Mouse (Mus musculus): Measurements from ENCODE around the gene Fignl2. TPM values are rescaled to one million over a fixed set of nuclear protein-coding genes. Genes with fewer than 3 reads are reported as not detected.

The Fignl2 gene
- total and polyA plus RNA-seq, 3 experiments: not detected

DNA sequence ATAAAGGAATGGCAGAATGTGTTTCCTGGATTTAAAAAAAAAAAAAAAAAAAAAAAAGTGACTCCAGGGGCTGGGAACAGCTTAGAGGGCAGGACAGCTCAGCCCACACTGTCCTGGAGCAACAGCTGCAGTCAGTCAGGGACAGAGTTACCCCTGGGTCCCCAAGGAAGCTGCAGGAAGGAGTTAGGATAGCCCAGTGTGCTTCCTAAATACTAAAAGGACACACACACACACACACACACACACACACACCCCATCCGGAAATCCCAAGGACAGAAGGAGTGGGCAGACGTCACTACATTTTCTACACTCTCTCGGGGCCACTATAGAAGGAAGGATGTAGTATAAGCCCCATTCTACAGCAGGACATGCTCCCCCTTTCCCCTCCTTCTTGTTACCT, 10.3 kb downstream of the Fignl2 start:
- in situ Hi-C loops (cut with MboI; ENCODE audit: low pct_ligation_motif_present, low pct_unique_long_range_greater_than_20kb, low sequenced_read_pairs): no loop called here
- TF ChIP-seq JUND (conservative IDR thresholded peaks at IDR 0.05; ENCODE audit: low read depth, low read length) (no peak), ZNF384 (IDR thresholded peaks at IDR 0.05; ENCODE audit: low read depth, low read length) (no peak)
- dilution Hi-C loops (cut with MboI; ENCODE audit: extremely low pct_ligation_motif_present, extremely low pct_unique_long_range_greater_than_20kb, low sequenced_read_pairs): no loop called here
- Histone ChIP-seq H3K9me3 (replicated peaks; ENCODE audit: low read length) (no peaks in the 10 kb centered on the region), H3K27ac (ENCODE audit: insufficient read depth, low read depth) (no peak overlapping the region), H3K4me2 (ENCODE audit: insufficient read depth, low read depth, poor library complexity, severe bottlenecking) (no peak overlapping the region), H3K27me3 (replicated peaks) (peaks cover 84% of the 10 kb centered on the region), H3K4me1 (ENCODE audit: control insufficient read depth in 1 of 2, insufficient read depth in 2 of 2) (peaks cover 0 to 5% of the 10 kb centered on the region in 2 experiments; a peak in 1 of 4 replicates), H3K9ac (ENCODE audit: insufficient read depth, low read depth) (no peak overlapping the region), H3K79me2 (replicated peaks; ENCODE audit: control insufficient read depth, extremely low read depth, insufficient read depth, poor library complexity, severe bottlenecking) (no peaks in the 10 kb centered on the region), H3K4me3 (replicated peaks in 1 of 3; ENCODE audit: low read depth in 2 of 3, low read length in 2 of 3, poor library complexity in 1 of 3) (no peak overlapping the region), H3K36me3 (replicated peaks in 1 of 2; ENCODE audit: control insufficient read depth in 1 of 2, insufficient read depth in 1 of 2, low read length in 1 of 2) (no peaks in the 10 kb centered on the region)
- DNase-seq (ENCODE audit: extremely low read depth): no peak

DNA sequence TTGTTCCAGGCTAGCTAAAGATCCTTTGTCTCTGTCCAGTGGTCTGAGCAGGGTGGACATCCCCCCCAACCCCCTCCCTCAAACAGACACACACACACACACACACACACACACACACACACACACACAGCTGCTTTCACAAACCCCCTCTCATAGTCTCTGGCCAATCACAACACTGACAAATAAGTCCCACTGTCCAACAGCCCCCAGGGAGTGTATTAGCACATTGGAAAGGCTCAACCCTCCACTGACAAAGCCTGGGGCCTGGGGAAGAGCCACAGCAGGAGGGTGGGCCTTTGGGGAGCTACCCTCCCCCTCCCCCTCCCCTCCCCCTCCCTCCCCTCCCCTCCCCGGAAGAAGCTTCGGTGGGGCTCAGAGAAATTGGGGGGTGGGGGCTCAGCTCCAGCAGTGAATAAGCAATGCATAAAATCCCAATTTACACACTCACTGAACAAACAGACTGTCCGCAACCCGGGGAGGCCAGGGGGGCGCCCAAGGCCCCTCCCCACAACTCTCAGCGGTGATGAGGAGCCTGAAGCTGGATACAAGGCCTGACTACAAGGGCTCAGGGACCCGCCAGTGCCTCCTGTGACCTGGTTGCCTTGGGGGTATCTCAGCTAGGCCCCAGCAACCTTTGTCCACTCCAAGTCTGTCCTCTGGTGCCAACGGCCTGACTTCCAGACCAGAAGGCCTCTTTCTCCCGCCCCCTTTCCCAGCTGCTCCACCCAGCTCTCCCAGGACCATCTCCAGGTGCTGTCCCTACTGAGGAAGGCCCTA, 11.3 kb downstream of the Fignl2 start:
- dilution Hi-C loops (cut with MboI; ENCODE audit: extremely low pct_ligation_motif_present, extremely low pct_unique_long_range_greater_than_20kb, low sequenced_read_pairs) (no loop called here), in situ Hi-C loops (cut with MboI; ENCODE audit: low pct_ligation_motif_present, low pct_unique_long_range_greater_than_20kb, low sequenced_read_pairs) (no loop called here)
- Histone ChIP-seq H3K36me3 (replicated peaks in 1 of 2; ENCODE audit: control insufficient read depth in 1 of 2, insufficient read depth in 1 of 2, low read length in 1 of 2) (no peaks in the 10 kb centered on the region), H3K4me2 (ENCODE audit: insufficient read depth, low read depth, poor library complexity, severe bottlenecking) (no peak overlapping the region), H3K27ac (ENCODE audit: insufficient read depth, low read depth) (no peak overlapping the region), H3K9ac (ENCODE audit: insufficient read depth, low read depth) (no peak overlapping the region), H3K9me3 (replicated peaks; ENCODE audit: low read length) (no peaks in the 10 kb centered on the region), H3K27me3 (replicated peaks) (peaks cover 84% of the 10 kb centered on the region), H3K4me3 (replicated peaks in 1 of 3; ENCODE audit: low read depth in 2 of 3, low read length in 2 of 3, poor library complexity in 1 of 3) (no peak overlapping the region), H3K79me2 (replicated peaks; ENCODE audit: control insufficient read depth, extremely low read depth, insufficient read depth, poor library complexity, severe bottlenecking) (no peaks in the 10 kb centered on the region), H3K4me1 (ENCODE audit: control insufficient read depth in 1 of 2, insufficient read depth in 2 of 2) (peaks cover 0 to 5% of the 10 kb centered on the region in 2 experiments; a peak in 1 of 4 replicates)
- DNase-seq (ENCODE audit: extremely low read depth): no peak
- TF ChIP-seq EP300 (IDR thresholded peaks at IDR 0.05; ENCODE audit: low read length) (no peak), POLR2AphosphoS2 (IDR thresholded peaks at IDR 0.05; ENCODE audit: low read depth, low read length) (no peak), JUND (conservative IDR thresholded peaks at IDR 0.05; ENCODE audit: low read depth, low read length) (no peak), RAD21 (IDR thresholded peaks at IDR 0.05; ENCODE audit: low read depth, low read length) (no peak), CHD1 (IDR thresholded peaks at IDR 0.05; ENCODE audit: low read depth, low read length) (no peak), NELFE (IDR thresholded peaks at IDR 0.05; ENCODE audit: low read depth, low read length) (no peak), IRF4 (IDR thresholded peaks at IDR 0.05; ENCODE audit: low read depth, low read length) (no peak), ELF1 (IDR thresholded peaks at IDR 0.05; ENCODE audit: low read depth, low read length) (no peak), BHLHE40 (IDR thresholded peaks at IDR 0.05; ENCODE audit: low read depth, low read length) (no peak), GABPA (IDR thresholded peaks at IDR 0.05; ENCODE audit: insufficient replicate concordance, low read depth, low read length) (no peak), POLR2A (IDR thresholded peaks at IDR 0.05; ENCODE audit: low read depth, low read length) (no peak), ZKSCAN1 (IDR thresholded peaks at IDR 0.05; ENCODE audit: borderline replicate concordance, low read depth, low read length) (no peak), MAZ (IDR thresholded peaks at IDR 0.05; ENCODE audit: low read depth, low read length) (no peak)
